Mouse (Mus musculus): ENCODE measurements around the gene Lcp1. TPM values are rescaled to one million over a fixed set of nuclear protein-coding genes. Genes with fewer than 3 reads are reported as not detected.

Lcp1 gene
- total RNA-seq (2023): 669 to 716 TPM (median 690 TPM) in 4 replicates

GRCm38 (mm10) chr14:75130501-75131318 is at the start of gene Lcp1, which contains the start of gene Lrrc63:
Lcp1 (plus strand) TSS chr14:75131101.
Lrrc63 (minus strand) TSS chr14:75130881.

GRCm38 (mm10) chr14:75242087-75242486 is 111.2 kb downstream of the Lcp1 start, which contains the start of gene Cpb2:
Cpb2 (plus strand) TSS chr14:75242287.

Other genes starting within 250 kb of the Lcp1 start
- 94.6 to 132 TPM (median 111 TPM) in 4 replicates for gene Lrch1, start 183.2 kb upstream of the Lcp1 start, total RNA-seq (2023)
- 101 to 126 TPM (median 110 TPM) in 4 replicates for gene Rubcnl, start 115.1 kb upstream of the Lcp1 start, total RNA-seq (2023)
- gene Lrrc63, start 220 bp upstream of the Lcp1 start, total RNA-seq (2023): not detected in 4 replicates
- not detected in 4 replicates for gene Cpb2, start 111.2 kb downstream of the Lcp1 start, total RNA-seq (2023)
- gene Zc3h13, start 153.3 kb downstream of the Lcp1 start, total RNA-seq (2023): 44.1 to 52.8 TPM (median 47.9 TPM) in 4 replicates